Mouse (Mus musculus): ENCODE measurements around the gene Cebpb. TPM values are rescaled to one million over a fixed set of nuclear protein-coding genes. Genes with fewer than 3 reads are reported as not detected.
"Not testable (repeated sequence)": the region's sequence is repeated elsewhere in the genome, so short reads cannot be mapped to it uniquely, and the experiment has no call there.

The Cebpb gene
- polyA plus RNA-seq (2015; fragmentation: Nextera tagmentation; extraction: Ambion mirVana): 6.3 and 7.4 TPM in 2 replicates

DNA sequence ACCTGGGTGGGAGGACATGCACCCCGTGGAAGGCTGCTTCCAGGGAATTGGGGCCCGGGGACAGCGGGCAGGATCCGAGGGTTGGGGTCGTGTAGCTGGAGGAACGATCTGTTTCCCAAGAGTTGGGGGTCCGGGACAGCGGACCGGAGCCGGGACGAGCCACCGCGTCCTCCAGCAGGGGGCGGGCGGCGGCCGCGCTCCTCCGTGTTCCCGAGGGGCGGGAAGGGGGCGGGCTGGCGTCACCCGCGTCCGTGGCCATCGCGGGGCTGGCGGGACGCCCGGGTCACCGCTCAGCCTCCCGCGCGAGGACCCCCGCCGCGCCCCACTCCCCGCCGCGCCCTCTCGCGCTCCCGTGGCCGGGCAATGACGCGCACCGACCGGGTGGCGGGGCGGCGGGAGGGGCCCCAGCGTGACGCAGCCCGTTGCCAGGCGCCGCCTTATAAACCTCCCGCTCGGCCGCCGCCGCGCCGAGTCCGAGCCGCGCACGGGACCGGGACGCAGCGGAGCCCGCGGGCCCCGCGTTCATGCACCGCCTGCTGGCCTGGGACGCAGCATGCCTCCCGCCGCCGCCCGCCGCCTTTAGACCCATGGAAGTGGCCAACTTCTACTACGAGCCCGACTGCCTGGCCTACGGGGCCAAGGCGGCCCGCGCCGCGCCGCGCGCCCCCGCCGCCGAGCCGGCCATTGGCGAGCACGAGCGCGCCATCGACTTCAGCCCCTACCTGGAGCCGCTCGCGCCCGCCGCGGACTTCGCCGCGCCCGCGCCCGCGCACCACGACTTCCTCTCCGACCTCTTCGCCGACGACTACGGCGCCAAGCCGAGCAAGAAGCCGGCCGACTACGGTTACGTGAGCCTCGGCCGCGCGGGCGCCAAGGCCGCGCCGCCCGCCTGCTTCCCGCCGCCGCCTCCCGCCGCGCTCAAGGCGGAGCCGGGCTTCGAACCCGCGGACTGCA is at the start of gene Cebpb:
Gene Cebpb, plus strand, starts transcription at position 418 of the 954 bp plus-strand sequence.
- Histone ChIP-seq H3K27me3 (peaks cover 48% of the 10 kb centered on the region), H3K4me2 (peak within 1 kb of the TSS; percentile 92), H3K4me3 (replicated peaks) (peak within 1 kb of the TSS; percentile 73), H3K4me1 (replicated peaks) (peaks cover 60% of the 10 kb centered on the region), H3K36me3 (no peaks in the 10 kb centered on the region), H3K9ac (peak within 1 kb of the TSS; percentile 77), H3K27ac (peak within 1 kb of the TSS; percentile 80), H3K9me3 (replicated peaks) (no peaks in the 10 kb centered on the region)
- peak; percentile 70 for ATAC-seq (ENCODE audit: low read depth)
- under 1% methylated on average over 132 of the region's 147 CpGs for WGBS (ENCODE audit: insufficient replicate concordance)
- peak; percentile 67 for DNase-seq

DNA sequence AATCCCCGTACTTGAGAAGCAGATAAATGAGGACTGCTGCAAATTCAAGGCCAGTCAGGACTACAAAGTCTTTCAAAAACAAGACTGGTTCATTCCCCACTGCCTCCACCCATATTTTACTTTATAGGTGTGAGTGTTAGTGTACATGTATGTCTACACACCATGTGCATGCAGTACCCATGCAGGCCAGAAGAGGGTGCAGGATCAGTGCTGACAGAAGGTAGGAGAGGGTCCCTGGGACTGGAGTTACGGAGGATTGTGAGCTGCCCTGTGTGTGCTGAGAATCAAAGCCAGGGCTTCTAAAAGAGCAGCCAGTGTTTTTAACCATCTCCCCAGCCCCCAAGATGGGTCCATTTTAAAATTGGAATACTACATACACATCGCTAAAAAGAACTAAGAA is 48.4 kb upstream of the Cebpb start:
- Histone ChIP-seq H3K36me3 (peaks cover 16% of the 10 kb centered on the region), H3K4me1 (replicated peaks) (peaks cover 28% of the 10 kb centered on the region), H3K4me3 (replicated peaks) (no peak overlapping the region), H3K27me3 (no peaks in the 10 kb centered on the region), H3K27ac (no peak overlapping the region), H3K9ac (no peak overlapping the region), H3K4me2 (no peak overlapping the region), H3K9me3 (replicated peaks) (no peaks in the 10 kb centered on the region)
- no peak for DNase-seq
- no peak for ATAC-seq (ENCODE audit: low read depth)
- 78% methylated on average over 3 of the region's 3 CpGs for WGBS (ENCODE audit: insufficient replicate concordance)

DNA sequence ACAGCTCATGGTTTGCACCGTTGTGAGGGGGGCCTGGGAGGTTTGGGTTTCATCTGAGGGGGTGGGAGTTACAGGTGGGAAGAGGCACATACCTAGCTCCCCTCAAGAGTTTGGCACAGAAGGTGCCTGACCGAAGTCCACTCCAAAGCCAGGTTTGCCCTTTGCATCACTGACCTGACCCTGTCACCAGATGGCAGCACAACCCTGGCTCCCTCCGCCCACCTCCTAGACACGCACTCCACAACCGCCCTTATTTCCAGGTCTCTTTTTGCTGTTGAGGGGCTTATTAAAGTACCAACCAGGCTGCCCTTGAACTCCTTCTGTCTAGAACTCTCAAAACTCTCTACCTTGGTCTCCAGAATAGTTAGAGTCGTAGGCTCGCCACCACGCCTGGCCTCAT is 47.4 kb upstream of the Cebpb start:
- DNase-seq (no peak), ATAC-seq (ENCODE audit: low read depth) (peak; percentile 60)
- Histone ChIP-seq H3K36me3 (peaks cover 27% of the 10 kb centered on the region), H3K4me1 (replicated peaks) (peaks cover 18% of the 10 kb centered on the region), H3K27ac (no peak overlapping the region), H3K4me2 (no peak overlapping the region), H3K27me3 (no peaks in the 10 kb centered on the region), H3K9me3 (replicated peaks) (no peaks in the 10 kb centered on the region), H3K4me3 (replicated peaks) (no peak overlapping the region), H3K9ac (no peak overlapping the region)
- WGBS (ENCODE audit: insufficient replicate concordance): 37% methylated on average over 8 of the region's 8 CpGs

DNA sequence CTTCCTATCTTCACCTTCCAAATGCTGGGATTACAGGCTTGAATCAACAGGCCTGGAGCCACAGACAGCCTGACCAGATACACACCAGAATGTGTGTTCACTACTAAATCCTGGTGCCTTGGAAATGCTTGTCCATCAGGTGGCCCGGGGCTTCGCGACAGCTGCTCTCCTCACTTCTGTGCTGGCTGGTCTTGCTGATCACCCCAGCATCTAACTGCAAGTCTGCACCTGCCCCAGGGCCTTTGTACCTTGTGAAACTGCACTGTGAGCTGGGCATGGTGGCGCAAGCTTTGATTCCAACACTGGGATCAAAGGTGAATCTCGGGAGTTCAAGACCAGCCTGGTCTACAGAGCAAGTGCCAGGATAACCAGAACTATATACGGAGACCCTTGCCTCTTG is 46.6 kb upstream of the Cebpb start:
- H3K27ac ChIP-seq: no peak overlapping the region
- H3K27me3 ChIP-seq: no peaks in the 10 kb centered on the region
- peaks cover 30% of the 10 kb centered on the region for H3K36me3 ChIP-seq
- H3K4me3 ChIP-seq (replicated peaks): no peak overlapping the region
- ATAC-seq (ENCODE audit: low read depth) (no peak), DNase-seq (no peak)
- H3K4me2 ChIP-seq: no peak overlapping the region
- H3K9me3 ChIP-seq (replicated peaks): no peaks in the 10 kb centered on the region
- H3K9ac ChIP-seq: no peak overlapping the region
- H3K4me1 ChIP-seq (replicated peaks): peaks cover 16% of the 10 kb centered on the region
- 82% methylated on average over 6 of the region's 6 CpGs for WGBS (ENCODE audit: insufficient replicate concordance)

DNA sequence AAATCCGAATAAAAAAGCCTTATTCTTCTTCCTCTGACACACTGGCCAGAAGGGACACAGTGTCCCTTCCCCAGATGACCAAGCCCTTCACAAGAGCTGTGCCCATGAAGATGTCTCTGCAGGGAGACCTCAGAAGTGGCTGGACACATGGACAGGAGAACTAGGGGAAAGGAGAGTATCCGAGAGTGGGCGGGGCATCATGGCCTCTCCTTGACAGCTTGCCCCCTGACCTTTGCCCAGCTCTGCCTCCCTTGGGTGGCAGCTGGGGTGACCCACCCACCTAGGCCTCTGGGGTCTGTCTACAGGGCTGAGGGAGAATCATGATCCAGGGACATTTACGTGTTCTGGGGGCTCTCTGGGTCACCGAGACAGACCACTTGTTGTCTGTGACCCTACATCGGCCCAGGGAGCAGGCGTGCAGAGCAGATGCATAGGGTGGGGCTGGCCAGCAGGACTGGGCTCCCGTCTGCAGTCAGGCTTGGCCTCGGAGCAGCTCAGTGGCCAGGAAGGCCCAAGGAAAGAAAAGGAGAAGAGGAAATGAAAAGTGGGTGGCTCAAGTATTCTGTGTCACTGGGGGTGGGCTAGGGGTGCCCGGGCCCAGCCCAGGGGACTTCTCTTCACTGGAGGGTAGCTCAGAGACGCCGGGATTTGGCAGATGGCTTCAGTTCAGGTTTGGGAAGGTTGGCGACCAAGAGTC is 45.2 kb upstream of the Cebpb start:
- not testable (repeated sequence) for H3K9me3 ChIP-seq (replicated peaks); ATAC-seq (ENCODE audit: low read depth); H3K4me3 ChIP-seq (replicated peaks); H3K9ac ChIP-seq; H3K27ac ChIP-seq; H3K27me3 ChIP-seq; DNase-seq; H3K4me2 ChIP-seq
- Histone ChIP-seq H3K36me3 (peaks cover 37% of the 10 kb centered on the region), H3K4me1 (replicated peaks) (peaks cover 16% of the 10 kb centered on the region)
- 77% methylated on average over 13 of the region's 13 CpGs for WGBS (ENCODE audit: insufficient replicate concordance)

DNA sequence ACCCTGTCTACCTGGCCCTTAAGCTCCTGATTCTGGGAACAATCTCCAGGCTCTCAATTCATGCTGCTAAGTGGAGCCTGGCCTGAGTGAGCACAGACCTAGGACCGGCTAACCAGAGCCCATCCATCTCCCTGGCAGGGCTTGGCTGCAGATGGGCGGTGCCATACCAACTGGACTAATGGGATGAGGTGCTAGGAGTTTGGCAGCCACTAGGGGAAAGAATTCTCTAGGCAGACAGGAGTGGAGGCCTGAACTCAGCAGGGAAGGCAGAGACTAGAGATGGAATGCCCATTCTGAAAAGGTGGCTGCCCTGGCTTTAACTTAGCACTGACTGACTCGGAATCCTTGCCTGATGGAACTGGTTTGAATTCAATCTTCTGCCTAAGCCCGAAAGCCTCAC is 42.3 kb upstream of the Cebpb start:
- DNase-seq (no peak), ATAC-seq (ENCODE audit: low read depth) (no peak)
- Histone ChIP-seq H3K27ac (no peak overlapping the region), H3K4me2 (no peak overlapping the region), H3K27me3 (no peaks in the 10 kb centered on the region), H3K4me1 (replicated peaks) (peaks cover 15% of the 10 kb centered on the region), H3K36me3 (peaks cover 45% of the 10 kb centered on the region), H3K4me3 (replicated peaks) (no peak overlapping the region), H3K9me3 (replicated peaks) (no peaks in the 10 kb centered on the region), H3K9ac (no peak overlapping the region)
- WGBS (ENCODE audit: insufficient replicate concordance): 90% methylated on average over 4 of the region's 4 CpGs

DNA sequence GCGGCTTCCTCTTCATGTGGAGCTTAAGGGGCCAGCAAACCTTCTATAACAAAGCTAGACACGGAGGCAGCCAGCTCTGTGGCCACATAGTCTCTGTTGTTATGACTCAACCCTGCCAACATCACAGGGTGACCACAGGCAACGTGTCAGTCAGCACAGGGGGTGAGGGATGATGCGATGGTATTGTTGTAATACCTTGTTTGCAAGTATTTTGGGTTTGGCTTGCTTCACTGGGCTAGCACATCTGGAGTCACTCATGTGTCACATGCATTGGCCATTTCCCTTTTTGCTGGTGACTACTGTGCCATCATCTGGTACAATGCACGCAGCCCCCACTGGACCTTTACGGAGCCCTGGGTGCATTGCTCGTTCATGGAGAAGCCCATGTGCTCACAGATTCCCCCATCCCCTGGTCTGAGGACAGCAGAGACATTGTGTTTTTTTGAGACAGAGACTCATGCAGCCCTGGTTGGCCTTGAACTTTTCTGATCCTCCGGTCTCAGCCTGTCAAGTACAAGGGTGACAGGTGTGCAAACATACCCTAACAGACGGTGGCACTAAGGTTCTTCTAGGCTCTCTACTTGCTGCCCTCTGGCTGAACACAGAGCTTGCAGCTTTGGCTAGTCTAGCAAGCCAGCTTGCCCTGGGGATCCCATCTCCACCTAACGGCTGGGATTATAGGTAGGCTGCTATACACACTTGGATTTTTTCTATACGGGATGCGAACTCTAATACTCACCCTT is 39.3 kb upstream of the Cebpb start:
- DNase-seq: no peak
- ATAC-seq (ENCODE audit: low read depth): no peak
- Histone ChIP-seq H3K36me3 (peaks cover 58% of the 10 kb centered on the region), H3K4me2 (no peak overlapping the region), H3K27ac (no peak overlapping the region), H3K9ac (no peak overlapping the region), H3K9me3 (replicated peaks) (no peaks in the 10 kb centered on the region), H3K4me1 (replicated peaks) (peaks cover 15% of the 10 kb centered on the region), H3K4me3 (replicated peaks) (no peak overlapping the region), H3K27me3 (0 out of 2 replicates have a peak, but pooled peaks cover 4% of the 10 kb centered on the region)
- WGBS (ENCODE audit: insufficient replicate concordance): 79% methylated on average over 12 of the region's 12 CpGs

DNA sequence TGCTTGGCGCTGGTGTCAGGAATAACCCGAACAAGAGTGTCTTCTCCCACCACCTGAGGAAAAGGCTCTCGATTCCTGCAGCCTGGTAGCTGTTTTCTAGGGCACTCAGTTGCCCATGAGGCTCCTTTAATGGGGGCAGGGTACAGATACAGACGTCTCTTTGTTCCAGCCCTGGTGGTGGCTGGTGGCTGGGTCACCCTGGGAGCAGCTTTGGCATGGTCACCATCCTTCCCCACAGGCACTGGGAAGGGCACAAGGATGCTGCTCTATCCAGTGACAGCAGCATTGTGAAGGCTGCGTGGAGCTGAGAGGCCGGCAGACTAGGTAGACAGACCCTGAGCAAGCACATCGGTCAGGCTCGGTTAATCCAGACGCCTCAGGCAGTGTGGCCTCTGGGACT is 37.1 kb upstream of the Cebpb start:
- peaks cover 38% of the 10 kb centered on the region for H3K36me3 ChIP-seq
- no peak overlapping the region for H3K27ac ChIP-seq
- peaks cover 17% of the 10 kb centered on the region for H3K4me1 ChIP-seq (replicated peaks)
- 84% methylated on average over 9 of the region's 9 CpGs for WGBS (ENCODE audit: insufficient replicate concordance)
- H3K27me3 ChIP-seq: 0 out of 2 replicates have a peak, but pooled peaks cover 4% of the 10 kb centered on the region
- no peak overlapping the region for H3K4me3 ChIP-seq (replicated peaks)
- no peak overlapping the region for H3K9ac ChIP-seq
- H3K9me3 ChIP-seq (replicated peaks): no peaks in the 10 kb centered on the region
- H3K4me2 ChIP-seq: no peak overlapping the region
- no peak for ATAC-seq (ENCODE audit: low read depth)
- no peak for DNase-seq

DNA sequence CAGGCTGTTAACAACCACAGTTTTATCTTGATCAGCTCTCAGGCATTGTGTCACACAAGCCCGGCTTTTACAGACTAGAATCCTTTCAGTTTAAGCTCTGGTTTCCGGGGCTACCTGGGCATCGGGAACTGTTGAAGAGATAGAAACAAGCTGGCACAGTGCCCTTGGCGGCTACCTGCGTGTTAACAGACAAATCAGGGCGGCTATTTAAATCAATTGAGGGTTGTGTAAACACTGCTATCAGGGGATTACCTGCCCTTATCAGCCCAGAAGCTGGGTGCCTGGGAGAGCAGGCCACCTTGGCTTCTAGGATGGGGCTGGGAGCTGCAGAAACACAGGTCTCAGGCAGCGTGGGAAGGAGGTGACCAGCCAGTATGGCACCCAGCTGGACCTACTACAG is 36.0 kb upstream of the Cebpb start:
- 0 out of 2 replicates have a peak, but pooled peaks cover 4% of the 10 kb centered on the region for H3K27me3 ChIP-seq
- H3K9ac ChIP-seq: no peak overlapping the region
- H3K36me3 ChIP-seq: peaks cover 36% of the 10 kb centered on the region
- DNase-seq (no peak), ATAC-seq (ENCODE audit: low read depth) (no peak)
- no peak overlapping the region for H3K27ac ChIP-seq
- H3K4me1 ChIP-seq (replicated peaks): peaks cover 28% of the 10 kb centered on the region
- H3K4me3 ChIP-seq (replicated peaks): no peak overlapping the region
- H3K9me3 ChIP-seq (replicated peaks): no peaks in the 10 kb centered on the region
- WGBS (ENCODE audit: insufficient replicate concordance): 66% methylated on average over 7 of the region's 7 CpGs
- H3K4me2 ChIP-seq: no peak overlapping the region

DNA sequence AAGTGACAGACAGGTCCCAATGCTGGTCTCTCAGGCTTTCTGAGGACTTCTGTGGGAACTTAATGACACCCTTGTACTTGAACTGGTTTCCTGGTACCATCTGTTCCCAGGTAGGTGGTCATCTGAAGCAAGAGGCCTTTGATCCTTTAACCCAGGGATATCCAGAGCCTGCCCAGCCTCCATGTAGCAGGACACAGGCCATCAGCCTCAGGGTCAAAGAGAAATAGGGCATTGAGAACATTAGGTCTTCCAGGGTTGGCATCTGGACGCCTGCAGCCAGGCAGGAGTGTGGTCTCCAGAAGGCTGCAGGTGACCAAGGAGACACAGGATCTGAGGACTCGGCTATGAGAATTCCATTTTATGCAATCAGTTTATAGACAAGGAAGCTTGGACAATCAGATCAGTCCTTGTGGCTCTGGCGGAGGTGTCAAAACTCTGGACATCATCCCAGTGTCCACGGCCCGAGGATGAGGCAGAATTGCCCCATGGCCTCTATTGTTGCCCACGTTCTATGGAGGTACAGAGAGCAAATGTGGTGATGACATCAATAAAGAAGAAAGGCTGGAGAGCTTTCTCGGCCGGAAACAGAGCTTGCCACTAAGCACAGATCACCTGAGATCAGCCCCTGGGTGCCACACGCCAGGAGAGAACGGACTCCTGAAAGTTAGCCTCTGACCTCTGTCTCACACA is 33.7 kb upstream of the Cebpb start:
- Histone ChIP-seq H3K27me3 (0 out of 2 replicates have a peak, but pooled peaks cover 4% of the 10 kb centered on the region), H3K4me1 (replicated peaks) (peaks cover 44% of the 10 kb centered on the region), H3K9ac (no peak overlapping the region), H3K27ac (no peak overlapping the region), H3K4me2 (no peak overlapping the region), H3K36me3 (peaks cover 29% of the 10 kb centered on the region), H3K4me3 (replicated peaks) (no peak overlapping the region), H3K9me3 (replicated peaks) (no peaks in the 10 kb centered on the region)
- whole genome bisulfite sequencing (ENCODE audit: insufficient replicate concordance): 83% methylated on average over 10 of the region's 10 CpGs
- DNase-seq (no peak), ATAC-seq (ENCODE audit: low read depth) (no peak)

Measured in liver, embryonic 13.5 days (tissue).